Mouse (Mus musculus): ENCODE measurements around the gene Csrp3.

DNA sequence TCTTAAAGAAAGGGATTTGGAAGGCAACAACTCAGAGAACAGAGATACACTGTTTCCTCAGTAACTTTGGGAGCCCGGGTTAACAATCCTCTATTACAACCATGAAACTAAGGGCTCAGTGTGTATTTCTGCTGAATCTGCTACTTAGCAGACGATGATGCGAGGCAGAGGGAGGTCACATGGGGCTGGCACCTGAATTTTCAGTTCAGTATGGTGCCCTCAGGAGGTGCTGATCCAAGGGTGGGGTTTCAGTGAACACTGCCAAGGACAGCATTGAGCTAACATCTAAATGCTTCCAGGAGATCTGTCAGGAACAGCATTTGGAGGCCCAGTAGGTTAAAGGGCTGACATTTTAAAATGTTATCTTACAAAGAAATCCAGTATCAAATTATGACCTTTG is 31.7 kb upstream of the Csrp3 start:
- no peak for TF ChIP-seq CTCF (IDR thresholded peaks at IDR 0.05)
- no peak for TF ChIP-seq POLR2A (IDR thresholded peaks at IDR 0.05; ENCODE audit: insufficient read depth, low read depth, low read length)

All from heart, adult 2 months (tissue).